Mouse (Mus musculus): ENCODE data around the gene Gm5475.

Gene Gm5475

GRCm38 (mm10) chr15:100443126-100443922 lies 21.4 kb downstream of the Gm5475 start:
- in situ Hi-C loops (cut with MboI; ENCODE audit: low sequenced_read_pairs), result no loop called here

DNA sequence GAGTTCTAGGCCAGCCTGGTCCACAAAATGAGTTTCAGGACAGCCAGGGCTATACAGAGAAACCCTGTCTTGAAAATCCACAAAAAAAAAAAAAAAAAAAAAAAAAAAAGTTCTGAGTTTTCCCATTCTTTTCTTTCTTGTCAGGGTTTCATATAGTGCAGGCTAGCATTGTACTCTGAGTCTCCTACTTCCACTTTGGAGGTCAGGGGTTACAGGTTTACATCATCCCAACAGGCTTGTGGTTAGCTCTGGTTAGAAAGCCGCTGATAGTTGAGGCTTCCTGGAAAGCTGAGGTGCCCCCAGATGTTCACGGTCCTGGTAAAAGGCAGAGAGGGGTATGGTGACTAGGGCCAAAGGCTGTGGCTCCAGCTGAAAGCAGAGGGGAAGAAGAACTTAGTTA lies 24.9 kb downstream of the Gm5475 start:
- in situ Hi-C loops (cut with MboI; ENCODE audit: low sequenced_read_pairs), result no loop called here

GRCm38 (mm10) chr15:100448572-100448971 lies 26.6 kb downstream of the Gm5475 start:
- in situ Hi-C loops (cut with MboI; ENCODE audit: low sequenced_read_pairs), result no loop called here

DNA sequence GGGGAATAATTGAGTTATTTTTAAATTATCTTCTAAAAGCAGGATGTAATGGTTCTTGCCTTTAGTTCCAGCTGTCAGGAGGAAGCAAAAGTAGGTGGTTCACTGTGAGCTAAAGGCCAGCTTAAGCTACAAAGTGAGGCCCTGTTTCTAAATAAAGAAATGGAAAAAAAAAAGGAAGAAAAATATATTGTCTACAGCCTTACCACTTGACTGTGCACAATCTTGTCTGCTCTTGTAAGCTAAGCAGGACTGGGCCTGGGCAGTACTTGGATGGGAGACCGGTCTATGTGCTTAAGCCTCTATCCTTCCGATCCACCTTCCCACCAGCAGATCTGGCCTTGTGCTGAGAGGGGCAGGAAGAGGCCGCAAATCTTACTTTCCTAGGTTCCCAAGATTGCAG lies 27.5 kb downstream of the Gm5475 start:
- in situ Hi-C loops (cut with MboI; ENCODE audit: low sequenced_read_pairs), result no loop called here

DNA sequence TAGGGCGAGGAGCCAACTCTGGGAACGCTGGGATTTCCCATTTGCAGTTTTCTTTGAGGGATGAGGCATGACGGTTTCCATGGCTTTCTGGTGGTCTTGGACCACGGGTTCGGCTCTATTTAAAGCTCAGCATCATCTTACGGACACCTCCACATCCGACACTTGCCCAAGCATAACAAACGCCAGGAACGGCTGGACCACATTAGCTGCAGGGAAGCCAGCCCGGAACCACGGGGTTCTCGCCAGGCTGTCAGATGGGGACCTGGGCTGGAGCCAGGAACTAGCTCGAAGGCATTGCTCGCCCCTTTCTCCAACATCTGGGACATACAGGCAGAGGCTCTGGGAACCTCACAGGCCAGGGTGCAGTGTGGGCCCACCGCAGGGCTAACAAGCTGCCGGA lies 29.3 kb downstream of the Gm5475 start:
- in situ Hi-C loops (cut with MboI; ENCODE audit: low sequenced_read_pairs), result no loop called here

GRCm38 (mm10) chr15:100452486-100452885 lies 30.5 kb downstream of the Gm5475 start:
- in situ Hi-C loops (cut with MboI; ENCODE audit: low sequenced_read_pairs), result no loop called here

GRCm38 (mm10) chr15:100456356-100456991 lies 34.5 kb downstream of the Gm5475 start:
- in situ Hi-C loops (cut with MboI; ENCODE audit: low sequenced_read_pairs), result no loop called here

DNA sequence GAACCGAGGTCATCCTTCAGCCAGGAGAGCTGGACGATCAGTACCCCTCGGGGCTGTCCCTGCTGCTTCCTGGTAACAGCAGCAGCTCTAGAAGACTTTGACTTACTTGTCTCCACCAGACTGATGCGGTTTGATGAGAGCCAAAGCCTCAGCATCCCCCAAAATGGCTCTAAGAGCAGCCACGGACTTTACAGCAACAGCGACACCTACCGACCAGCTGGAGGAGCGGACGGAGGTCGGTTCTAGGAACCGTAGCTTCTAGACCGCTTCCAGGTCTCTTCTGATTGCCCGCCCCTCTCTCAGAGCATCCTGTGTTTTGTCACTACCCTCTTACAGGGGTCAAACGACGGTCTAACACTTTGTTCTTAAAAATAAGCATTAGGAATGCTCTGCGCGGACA lies 35.4 kb downstream of the Gm5475 start:
- in situ Hi-C loops (cut with MboI; ENCODE audit: low sequenced_read_pairs), result no loop called here

GRCm38 (mm10) chr15:100458055-100458454 lies 36.1 kb downstream of the Gm5475 start:
- in situ Hi-C loops (cut with MboI; ENCODE audit: low sequenced_read_pairs), result no loop called here

GRCm38 (mm10) chr15:100460942-100461341 lies 39.0 kb downstream of the Gm5475 start:
- in situ Hi-C loops (cut with MboI; ENCODE audit: low sequenced_read_pairs), result loop anchor here (5.0 kb wide), 1 partner anchor 151 kb away; no protein-coding TSS in a partner anchor

DNA sequence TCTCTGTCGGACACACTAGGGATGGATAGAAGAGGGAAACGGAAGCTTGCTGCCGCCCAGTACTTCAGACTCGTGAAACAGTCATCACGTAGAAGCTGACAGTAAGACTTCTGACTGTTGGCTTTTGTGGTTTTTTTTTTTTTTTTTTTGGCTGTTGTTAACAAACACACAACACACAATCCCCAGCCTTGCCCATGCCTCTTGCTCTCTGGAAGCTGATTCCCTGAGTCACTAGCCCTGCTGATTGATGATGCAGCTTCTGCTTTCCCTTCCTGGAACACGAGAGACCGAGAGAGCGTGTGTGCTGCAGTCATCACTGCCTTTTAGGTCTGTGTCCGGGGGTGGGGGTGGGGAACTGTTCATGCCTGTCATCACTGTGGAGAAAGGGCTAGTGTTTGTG lies 39.7 kb downstream of the Gm5475 start:
- in situ Hi-C loops (cut with MboI; ENCODE audit: low sequenced_read_pairs), result loop anchor here (5.0 kb wide), 1 partner anchor 151 kb away; no protein-coding TSS in a partner anchor

GRCm38 (mm10) chr15:100462086-100462485 lies 40.1 kb downstream of the Gm5475 start:
- in situ Hi-C loops (cut with MboI; ENCODE audit: low sequenced_read_pairs), result loop anchor here (5.0 kb wide), 1 partner anchor 150 kb away; no protein-coding TSS in a partner anchor

DNA sequence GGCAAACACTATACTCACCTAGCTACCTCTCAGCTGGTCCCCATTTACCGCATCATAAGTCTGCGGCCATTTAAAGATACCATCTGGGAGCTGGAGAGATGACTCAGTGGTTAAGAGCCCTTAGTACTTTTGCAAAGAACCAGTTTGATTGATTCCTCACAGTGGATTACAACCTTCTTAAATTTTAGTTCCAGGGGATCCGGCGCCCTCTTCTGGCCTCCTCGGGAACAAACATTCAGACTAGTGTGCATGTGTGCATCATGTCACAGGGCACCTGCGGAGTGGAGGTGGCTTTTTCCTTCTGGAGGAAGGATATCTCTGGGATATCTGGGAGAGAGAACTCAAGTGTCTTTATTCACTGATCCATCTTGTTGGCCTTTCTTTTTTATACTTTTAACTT lies 41.8 kb downstream of the Gm5475 start:
- in situ Hi-C loops (cut with MboI; ENCODE audit: low sequenced_read_pairs), result loop anchor here (5.0 kb wide), 1 partner anchor 149 kb away; no protein-coding TSS in a partner anchor

DNA sequence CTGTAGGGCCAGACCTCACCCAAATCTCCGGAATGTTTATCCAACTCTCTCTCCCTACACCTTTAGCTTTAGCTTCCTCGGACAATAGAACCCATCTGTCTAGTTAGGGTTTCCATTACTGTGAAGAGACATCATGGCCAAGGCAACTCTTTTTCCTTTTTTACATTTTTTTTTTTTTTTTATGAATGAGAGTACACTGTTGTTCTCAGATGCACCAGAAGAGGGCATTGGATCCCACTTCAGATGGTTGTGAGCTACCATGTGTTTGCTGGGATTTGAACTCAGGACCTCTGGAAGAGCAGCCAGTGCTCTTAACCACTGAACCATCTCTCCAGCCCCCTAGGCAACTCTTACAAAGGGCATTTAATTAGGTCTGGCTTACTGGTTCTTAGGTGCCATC lies 43.5 kb downstream of the Gm5475 start:
- in situ Hi-C loops (cut with MboI; ENCODE audit: low sequenced_read_pairs), result no loop called here

DNA sequence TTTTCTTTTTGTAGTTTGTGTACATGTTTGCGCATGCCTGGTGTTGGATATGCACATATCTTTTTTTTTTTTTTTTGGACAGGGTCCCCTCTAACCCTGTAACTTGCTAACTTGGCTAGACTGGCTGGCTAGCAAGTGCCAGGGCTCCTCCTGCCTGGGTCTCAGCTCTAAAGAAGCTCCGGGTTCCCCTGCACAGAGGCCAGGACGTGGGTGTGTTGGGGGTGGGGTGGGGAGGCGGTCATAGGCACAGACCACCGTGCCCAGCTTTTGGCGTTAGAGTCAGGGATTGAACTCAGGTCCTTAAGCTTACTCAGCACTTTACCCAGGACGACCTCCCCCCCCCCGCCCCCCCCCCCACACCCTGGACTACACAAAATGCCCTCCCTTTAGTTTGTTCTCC lies 45.8 kb downstream of the Gm5475 start:
- in situ Hi-C loops (cut with MboI; ENCODE audit: low sequenced_read_pairs), result no loop called here

GRCm38 (mm10) chr15:100468295-100469188 lies 46.6 kb downstream of the Gm5475 start, which contains the start of gene Letmd1:
Gene Letmd1 (plus strand): TSS chr15:100469023.
- in situ Hi-C loops (cut with MboI; ENCODE audit: low sequenced_read_pairs), result no loop called here

- in situ Hi-C loops (cut with MboI; ENCODE audit: low sequenced_read_pairs), result no loop called here
Observed at GRCm38 (mm10) chr15:100469189-100469545, 47.2 kb downstream of the Gm5475 start.

DNA sequence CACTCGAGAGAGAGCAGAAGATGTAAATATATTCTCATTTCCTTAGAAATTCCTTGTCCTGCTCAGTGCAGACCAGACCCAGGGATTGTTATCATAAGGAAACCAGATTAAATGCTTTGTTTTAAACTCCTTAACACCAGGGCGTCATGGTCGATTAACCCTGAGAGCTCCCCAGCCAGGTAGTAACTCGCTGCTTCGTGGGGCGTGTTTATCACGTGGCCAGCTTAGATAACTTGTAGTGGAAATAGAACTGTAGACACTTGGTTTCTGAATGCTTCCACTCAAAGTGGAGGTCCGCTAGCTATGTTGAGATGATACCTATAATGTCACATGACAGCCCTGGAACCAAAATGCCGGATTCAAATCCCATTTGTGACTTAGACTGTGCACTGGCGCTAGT lies 48.1 kb downstream of the Gm5475 start:
- in situ Hi-C loops (cut with MboI; ENCODE audit: low sequenced_read_pairs), result no loop called here

GRCm38 (mm10) chr15:100473926-100474503 lies 52.1 kb downstream of the Gm5475 start:
- in situ Hi-C loops (cut with MboI; ENCODE audit: low sequenced_read_pairs), result no loop called here
